Mouse (Mus musculus) A20 (cell line): ENCODE measurements around the gene Smad9.
A peak's percentile ranks its signal among the peaks of the same experiment; 100 is the strongest.

Experiments used
- DNase-seq: peaks from one replicate; pipeline ENCODE4 v3.0.0-alpha.2; 2011; ENCODE audit warnings: low read depth, low spot score

Gene Smad9

DNA sequence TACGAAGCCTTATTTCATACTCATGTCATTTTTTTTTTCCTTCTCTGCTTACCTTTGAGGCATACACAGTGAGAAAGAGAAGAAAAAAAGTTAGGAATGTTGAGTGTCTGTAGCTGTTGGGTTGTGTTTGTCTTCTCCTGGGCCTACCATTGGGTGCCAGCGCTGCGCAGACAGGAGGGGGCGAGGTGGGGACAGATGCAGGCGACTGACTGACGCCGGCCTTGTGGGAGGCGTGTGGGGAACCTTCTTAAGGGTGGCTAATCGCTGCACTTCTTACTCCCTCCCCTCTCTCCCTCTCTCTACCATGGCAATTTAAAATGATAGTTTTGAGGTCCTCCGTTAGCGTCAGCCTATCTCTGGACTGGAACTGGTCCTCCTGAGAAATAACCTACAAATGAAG, 676 bp downstream of the Smad9 start:
- no peak for DNase-seq

DNA sequence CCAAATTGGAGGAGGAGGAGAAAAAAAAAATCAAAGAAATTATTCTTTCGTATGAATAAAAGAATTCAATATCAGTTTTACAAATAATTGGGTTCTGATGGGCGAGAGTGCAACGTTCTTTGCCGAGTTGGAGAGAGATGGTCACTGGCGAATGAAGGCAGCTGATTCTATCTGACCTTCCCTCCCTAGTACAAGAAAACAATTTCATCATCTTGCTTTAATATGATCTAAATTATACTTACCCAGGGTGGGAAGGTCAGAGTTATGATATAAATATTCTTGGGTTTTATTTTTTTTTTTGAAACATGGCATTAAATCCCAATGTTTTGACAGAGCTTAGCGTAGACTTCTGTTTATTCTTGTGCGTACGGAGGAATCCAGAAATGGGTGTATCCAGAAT, 2.1 kb downstream of the Smad9 start:
- no peak for DNase-seq

DNA sequence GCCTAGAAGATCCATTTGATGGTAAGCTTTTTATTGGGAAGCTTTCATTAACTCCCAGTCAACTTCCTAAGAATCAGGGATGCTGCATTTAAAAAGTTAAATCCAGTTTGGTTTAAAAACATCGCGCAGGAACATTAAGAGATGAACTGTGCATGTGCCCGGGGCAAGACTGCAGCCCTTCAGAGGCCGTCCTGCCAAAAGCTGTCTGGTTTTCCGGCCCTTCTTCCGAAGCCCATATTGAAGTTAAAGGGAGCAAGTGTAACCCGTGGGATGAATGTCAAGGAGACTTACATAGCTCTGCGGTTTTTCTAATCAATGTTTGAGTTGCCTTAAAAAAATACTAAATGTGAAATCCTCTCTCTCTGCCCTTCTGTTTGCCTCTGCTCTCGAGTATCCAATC, 3.8 kb downstream of the Smad9 start:
- DNase-seq, result no peak

DNA sequence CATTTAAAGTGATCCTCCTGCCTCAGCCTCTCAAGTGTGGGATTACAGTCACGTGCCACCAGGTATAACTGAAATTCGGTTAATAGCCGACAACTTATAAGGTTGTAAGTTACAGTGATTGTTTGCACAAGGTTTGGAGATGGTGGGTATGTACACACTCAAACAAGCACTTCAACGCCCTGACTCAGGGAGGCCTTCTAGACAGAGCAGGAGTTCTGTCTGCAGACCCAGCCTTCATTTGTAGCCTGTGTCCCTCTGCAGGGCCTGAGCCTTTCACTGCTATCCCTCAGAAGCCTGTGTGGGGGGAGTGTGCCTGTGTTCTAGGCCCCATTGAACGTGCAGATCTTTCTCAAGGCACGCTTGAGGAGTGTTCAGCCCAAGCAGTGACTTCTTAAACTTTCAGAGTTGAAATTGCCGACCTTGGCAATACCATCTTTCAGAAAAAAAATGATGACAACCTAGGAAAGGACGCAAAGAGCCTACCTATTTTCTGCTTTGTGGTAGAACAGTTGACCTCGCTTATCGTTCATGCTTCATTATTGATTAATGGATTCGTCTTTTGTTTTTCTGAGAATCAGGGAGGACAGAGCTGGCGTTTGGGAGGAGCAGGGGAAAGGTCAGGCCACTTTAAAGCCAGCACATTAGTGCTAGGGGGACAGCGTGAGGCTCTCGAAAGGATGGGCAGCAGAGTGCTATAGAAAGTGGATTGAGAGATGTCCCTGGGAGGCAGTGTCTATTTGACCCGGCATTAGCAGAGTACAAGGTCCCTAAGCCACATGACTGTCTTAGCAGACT, 5.1 kb downstream of the Smad9 start:
- no peak for DNase-seq

DNA sequence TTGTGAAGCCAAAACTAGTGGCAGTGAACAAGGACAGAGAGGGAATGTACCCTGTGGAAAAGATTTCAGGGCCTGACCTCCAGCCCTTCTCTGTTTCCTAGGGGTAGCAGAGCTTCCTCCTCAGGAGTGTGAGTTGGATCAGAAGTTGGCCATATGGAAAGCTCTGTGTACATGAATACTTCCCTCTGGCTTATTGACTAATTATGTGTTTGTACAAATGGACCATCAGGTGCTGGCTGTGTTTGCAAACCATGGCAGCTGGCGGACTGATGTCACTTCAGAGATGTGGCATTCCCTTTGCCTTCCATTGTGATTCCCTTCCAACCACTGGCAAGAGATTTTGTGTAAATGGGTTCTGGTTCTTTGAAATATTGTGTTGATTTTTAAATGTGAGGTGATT, 5.9 kb downstream of the Smad9 start:
- DNase-seq, result no peak

DNA sequence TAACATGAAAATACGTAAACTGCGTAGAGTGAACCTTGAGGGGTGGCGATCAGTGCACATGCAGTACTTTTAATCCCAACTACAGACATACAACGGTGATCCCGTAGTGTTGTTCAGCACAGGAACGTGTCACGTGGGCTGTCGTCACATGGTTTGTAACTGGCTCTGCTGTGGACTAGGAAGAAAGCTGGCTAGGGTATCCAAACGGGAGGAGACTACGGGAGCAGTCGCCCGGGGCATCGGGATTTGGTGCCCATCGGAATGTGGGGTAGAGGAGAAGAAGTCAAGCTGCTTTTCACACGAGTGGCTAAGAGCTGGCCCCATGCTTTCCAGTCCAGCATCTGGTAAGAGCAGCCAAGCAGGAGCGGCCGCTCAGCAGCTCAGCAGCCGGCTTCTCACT, 9.0 kb downstream of the Smad9 start:
- DNase-seq, result no peak

DNA sequence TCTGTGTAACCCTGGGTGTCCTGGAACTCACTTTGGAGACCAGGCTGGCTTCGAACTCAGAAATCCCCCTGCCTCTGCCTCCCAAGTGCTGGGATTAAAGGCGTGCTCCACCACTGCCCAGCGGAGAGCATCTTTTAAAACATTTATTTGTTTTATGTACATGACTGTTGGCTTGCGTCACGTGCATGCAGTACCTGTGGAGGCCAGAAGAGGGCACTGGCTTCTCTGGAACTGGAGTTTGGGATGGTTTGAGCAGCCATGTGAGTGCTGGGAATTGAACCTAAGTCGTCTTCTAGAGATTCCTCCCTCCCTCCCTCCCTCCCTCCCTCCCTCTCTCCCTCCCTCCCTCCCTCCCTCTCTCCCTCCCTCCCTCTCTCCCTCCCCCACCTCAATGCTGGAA, 10.1 kb downstream of the Smad9 start:
- DNase-seq, result peak; percentile 23

DNA sequence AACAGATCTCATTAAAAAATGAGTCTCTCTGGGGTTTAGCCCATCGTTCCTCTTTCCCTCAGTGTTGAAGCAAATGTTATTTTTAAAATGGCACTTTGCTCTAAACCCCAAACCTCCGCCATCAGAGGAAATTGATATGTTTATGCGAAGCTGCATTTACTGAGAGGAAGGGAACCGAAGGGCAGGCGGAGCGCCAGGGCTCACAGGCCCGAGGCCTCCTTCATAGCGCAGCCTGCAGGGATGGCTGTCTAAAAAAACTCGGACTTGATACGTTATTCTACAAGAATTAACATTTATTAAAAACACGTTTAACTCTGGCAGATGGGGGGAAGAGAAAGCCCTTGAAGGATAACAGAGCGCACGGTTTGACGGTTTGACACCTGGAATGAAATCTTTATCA, 10.7 kb downstream of the Smad9 start:
- no peak for DNase-seq

DNA sequence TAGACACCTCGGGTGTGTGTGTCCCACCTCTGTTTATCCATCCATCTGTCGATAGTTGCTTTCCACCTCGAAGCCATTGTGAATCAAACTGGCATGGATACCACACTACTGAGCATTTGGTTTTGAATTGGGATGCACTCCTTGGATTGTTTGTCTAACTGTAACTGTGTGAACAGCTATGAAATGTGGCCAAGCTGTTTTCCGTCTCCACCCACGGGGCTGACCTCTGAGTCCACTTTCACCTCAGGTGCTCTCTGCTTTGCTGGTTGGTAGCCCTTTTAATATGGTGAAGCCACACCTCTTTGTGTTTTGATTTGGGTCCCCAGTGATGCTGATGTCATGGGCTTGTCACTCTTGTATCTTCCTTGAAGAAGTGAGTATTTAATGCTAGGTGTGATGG, 11.4 kb downstream of the Smad9 start:
- no peak for DNase-seq

DNA sequence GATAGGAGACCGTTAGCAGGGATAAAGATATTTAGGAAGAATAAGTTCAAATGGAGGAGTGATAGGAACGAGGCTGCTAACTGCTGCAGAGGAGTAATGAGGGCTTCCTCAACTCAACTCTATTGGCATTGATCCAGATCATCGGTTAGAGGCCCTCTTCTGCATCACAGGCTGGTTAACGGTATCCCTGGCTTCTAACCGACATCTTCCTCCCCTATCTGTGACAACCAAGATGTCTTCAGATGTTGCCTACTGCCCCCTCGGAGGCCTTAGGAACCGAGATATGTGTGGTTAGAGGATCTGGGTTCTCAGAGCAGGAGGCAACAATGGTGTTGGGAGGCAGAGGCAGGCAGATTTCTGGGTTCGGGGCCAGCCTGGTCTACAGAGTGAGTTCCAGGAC, 13.2 kb downstream of the Smad9 start:
- DNase-seq, result no peak

DNA sequence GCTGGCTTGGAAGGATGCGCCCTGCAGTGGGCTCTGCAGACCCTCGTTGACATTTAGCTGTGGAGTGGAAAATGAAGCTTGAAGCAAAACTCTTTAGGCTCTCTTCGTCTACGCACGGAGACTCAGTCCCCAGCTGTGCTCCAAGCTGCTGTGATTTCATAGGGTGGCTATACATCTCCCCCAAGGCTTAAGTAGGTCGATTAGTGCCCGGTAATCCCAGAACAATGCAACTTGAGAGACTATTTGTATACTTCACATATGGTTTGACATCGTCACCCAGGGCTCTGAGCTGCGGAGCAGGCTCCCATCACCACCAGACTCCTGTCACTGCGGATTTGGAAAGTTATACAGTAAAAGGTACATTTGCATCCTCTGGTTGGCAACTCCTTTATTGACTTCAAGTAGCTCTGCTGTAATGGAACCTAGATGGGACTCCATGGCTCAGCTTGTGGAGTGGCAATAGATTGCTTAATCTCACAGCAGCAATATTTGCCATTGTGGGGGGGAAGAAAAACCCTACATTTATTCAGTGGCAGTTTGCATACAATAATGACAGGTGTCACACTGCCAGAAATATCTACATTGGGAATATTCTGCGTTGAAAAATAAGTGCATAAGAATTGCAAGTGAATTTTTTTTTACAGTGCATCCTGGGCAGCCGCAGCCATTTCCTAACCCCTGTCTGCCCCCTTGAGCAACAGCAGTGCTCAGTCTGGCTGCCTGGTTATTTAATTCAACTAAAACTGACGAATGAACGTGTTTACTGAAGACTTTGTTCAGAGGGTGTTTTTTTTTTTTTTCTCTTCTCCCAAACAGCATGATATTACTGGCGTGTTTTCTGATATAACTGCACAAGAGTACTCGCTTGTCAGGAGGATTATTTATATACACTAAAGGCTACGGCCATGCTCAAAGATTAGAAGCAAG, 14.2 kb downstream of the Smad9 start:
- no peak for DNase-seq

DNA sequence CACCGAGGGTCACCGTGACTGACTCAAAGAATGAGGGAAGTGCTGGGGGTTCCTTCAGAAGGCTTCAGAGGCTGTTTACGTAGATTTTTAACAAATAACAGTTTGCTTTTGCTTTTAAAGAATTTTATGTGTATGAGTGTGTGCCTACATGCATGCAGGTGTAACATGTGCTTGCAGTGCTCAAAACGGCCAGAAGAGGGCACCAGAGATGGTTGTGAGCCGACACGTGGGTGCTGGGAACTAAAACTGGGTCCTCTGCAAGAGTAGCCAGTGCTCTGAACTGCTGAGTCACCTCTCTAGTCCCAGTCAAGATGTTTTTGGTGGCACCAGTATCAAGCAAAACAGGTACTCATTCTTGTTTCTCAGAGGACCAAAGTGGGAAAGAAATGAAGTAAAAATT, 18.2 kb downstream of the Smad9 start:
- DNase-seq, result no peak

DNA sequence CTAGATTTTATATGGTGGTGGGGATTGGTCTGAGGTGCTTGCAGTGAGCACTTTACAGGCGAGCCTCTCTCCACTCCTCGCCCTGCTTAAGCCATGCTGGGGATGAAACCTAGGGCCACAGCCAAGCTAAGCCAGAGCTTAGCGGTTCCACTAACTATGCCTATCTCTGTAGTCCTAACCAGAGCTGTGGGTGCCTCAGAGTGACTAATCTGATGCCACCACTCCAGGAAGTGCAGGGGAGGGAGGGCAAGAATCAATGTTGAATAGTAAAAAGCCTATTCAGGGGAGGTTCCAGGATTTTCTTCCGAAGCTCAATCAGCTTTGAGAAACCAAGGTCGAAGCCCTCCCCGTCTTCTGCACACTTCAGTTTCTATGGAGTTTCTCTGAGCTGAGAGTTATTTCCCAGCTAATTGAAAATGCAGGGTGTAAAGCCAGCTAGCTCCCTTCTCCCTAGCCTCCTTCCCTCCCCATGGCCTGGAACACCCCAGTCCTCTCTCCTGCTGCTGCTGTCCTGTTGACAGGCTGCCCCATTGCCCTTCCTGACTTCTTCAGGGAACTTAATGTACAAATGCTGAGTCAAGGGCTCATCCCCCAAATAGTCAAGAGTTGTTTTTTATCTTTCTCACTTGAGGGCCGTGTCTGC, 20.7 kb downstream of the Smad9 start:
- DNase-seq, result no peak

DNA sequence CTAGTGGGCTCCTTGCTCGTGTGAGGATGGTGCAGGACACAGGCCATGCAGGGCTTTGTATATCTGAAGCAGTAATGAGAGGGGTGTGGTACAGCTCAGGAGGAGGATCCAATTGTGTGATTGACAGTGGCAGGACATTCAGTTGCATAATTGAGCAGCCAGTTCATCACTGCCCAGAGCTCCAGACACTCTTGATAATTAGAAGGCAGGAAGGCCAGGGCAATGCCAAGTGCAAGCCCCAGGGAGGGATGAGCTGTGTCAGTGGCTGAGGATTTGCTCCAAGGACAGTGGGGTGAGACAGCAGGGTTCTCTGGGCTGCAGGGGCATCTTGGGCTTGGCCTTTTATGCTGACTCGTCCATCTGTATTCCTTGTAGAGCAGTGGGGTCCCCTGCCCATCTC, 35.2 kb downstream of the Smad9 start:
- no peak for DNase-seq

DNA sequence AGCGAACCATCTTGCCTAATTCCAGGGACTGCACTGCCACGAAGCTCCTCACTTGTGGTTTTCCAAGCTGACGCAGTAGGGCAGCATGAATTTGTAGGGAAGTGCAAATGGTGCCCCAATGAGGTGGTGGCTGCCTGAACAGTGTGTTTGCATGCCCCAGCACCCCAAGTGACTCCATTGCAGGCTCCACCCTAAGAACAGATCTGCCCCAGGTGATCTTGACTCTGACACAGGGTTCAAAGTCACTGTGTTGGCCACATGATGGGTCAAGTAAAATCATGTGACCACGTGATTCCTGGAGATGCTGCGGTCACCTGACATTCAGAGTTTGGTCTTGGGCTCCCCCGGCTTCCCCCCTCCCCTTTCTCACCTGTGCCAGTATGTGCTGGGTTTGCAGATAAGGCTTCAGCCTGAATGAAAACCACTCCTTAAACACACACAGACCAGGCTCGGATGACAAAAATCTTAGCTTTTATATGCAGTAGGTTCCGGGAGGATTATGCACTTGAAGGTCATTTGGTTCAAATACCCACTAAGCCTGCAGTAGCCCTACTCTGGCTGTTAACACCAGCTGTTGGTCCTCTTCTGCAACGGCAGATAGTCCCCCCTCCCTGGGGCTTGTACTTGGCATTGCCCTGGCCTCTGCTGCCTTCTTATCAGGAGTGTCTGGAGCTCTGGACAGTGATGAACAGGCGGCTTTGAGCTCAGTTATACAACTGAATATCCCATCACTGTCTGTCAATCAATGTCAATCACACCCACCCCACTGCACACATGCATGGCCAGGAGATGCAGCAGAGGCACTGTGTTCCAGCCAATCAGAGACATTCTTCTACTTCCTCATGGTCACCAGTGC, 36.7 kb downstream of the Smad9 start:
- no peak for DNase-seq

DNA sequence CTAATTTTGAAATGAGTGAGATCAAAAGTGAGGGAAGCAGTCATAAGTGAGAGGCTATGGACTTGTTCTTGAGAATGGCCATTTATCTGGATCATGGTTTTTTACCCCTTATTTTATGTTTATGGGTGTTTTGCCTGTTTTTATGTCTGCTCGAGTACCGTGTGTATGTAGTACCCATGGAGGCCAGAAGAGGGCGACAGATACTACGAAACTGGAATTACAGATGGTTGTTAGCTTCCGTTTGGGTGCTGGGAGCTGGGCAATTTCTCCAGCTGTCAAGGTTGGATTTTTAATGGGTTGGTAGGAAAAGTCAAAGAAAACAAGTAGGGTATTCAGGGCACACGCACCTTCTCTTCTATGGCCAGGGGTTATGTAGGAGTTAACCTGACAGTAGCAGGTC, 38.4 kb downstream of the Smad9 start:
- DNase-seq, result peak; percentile 24

DNA sequence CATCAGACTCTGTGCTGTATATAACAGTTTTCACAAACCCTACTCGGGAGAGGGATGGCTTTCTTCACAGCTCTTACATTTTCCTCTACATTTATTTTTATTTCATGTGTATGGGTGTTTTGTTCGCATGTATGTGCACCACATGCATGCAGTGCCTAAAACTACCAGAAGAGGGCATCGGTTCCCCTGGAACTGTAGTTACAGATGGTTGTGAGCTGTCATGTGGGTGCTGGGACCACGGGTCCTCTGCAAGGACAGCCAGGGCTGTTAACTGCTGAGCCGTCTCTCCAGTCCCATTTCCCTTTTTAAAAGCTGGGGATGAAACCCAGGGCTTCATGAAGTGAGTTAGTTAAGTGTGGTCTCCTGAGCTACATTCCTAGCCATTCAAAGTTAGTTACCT, 40.0 kb downstream of the Smad9 start:
- DNase-seq, result no peak

DNA sequence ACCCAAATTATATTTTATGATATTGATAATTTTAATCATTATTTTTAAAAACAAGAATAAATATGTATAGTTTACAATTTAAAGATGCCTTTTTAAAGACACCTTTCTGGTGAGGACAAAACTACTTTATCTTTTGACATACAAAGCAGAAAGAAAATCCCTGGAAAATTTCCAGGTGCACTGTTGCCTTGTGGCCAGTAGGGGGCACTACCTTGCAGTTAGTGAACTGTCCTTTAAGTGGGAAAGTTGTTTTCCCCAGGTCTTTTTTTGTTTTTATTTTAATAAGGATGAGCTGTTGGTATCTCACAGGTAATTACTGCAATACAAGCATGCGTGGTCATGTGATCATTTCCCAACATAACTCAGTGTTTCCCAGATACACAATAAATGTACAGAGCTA, 40.4 kb downstream of the Smad9 start:
- DNase-seq, result no peak

DNA sequence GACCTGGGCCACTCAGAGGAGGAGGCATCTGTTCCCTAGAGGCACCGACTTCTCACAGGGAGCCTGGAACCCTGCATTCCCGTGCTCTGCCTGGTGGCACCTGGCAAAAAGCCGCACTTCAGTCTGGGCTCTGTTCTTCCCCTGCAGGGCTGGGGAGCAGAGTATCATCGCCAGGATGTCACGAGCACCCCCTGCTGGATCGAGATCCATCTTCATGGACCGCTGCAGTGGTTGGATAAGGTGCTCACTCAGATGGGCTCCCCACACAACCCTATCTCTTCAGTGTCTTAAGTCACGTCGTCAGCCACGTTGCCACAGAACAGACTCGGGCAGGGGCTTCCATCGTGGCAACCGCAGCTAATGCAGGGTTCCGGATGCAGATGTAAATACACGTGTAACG, 41.8 kb downstream of the Smad9 start:
- DNase-seq, result no peak

DNA sequence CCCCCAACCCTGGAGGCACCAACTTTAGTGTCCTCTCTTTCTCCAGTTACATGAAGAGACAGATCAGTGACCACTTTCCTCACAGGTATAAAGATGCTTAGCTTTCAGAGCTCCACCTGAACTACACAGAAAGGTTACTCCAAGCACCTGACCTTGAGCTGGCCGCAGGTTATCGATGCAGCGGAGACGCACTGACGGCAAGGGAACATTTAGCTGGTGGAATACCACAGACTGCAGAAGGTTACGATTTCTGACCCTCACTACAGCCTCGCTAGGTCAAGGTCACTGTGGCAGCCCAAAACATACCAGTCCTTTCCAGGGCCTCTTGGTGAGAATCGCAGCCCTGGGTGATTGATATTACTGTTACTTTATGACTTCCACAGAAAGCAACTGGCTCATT, 48.3 kb downstream of the Smad9 start:
- no peak for DNase-seq

DNA sequence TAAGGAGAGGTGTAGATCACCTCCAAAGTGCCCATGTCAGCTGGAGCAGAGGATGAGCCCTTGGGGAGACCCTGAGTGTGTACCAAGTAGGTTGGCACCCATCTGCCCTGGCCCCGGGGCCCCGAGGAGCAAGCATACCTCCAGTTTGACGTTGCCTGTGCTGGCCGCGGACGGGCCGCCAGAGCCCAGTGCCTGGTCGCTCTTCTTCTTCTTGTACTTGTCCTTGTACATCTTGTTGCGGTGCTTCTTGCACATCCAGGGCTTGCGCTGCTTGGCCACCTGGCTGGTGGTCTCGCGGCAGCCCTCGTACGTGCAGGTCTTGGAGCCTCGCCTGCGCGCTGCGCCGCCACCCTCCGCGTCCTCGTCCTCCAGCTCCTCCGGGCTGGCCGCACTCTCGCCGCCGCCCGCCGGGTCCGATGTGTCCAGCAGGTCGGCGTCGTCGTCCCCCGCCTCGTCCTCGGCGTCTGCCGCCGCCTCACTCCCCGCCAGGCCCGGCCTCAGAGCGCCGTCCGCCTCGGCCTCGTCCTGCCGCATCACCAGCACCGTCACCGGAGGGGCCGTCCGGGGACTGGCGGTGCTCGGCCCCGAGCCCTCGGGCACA, 51.8 kb downstream of the Smad9 start:
- DNase-seq, result no peak
